ENCODE assay signal across 35 mouse cellular contexts in genomic region chr17:60465041-60465440, GRCm38 (mm10).
"Had no signal": no experiment of that assay in that cellular context is flagged by ENCODE, and none has a peak within 500 bp of the region (broad histone marks: within the 10 kb centered on the region; RNA-seq: fewer than 3 reads in every experiment).

No protein-coding gene starts in this region.

- H3K9me3 ChIP-seq: heart, embryonic 10.5 days; heart, embryonic 12.5 days; heart, embryonic 13.5 days; heart, embryonic 15.5 days; hindbrain, embryonic 10.5 days; hindbrain, embryonic 12.5 days; hindbrain, embryonic 13.5 days; hindbrain, embryonic 15.5 days; intestine, embryonic 15.5 days; kidney, embryonic 15.5 days had no signal

- H3K4me2 ChIP-seq: heart, embryonic 11.5 days; heart, embryonic 12.5 days; heart, embryonic 13.5 days; heart, embryonic 15.5 days; hindbrain, embryonic 12.5 days; hindbrain, embryonic 13.5 days; hindbrain, embryonic 14.5 days; hindbrain, embryonic 15.5 days; intestine, embryonic 15.5 days; kidney, embryonic 15.5 days had no signal

- DNase-seq: heart, postnatal 10 days; heart, postnatal 14 days; heart, postnatal 36 days; heart, postnatal 4 days; kidney, adult 11 months; kidney, adult 18-20 months; kidney, adult 2 months; kidney, adult 8-10 months; kidney, adult 9 months; kidney, postnatal 10 days; kidney, postnatal 14 days; kidney, postnatal 25 days; kidney, postnatal 36 days; kidney, postnatal 4 days; layer of hippocampus, adult 9-11 months; layer of hippocampus, postnatal 36 days had no signal

- H3K27ac ChIP-seq: heart, embryonic 10.5 days; heart, embryonic 13.5 days; heart, embryonic 15.5 days; hindbrain, embryonic 10.5 days; hindbrain, embryonic 12.5 days; hindbrain, embryonic 13.5 days; hindbrain, embryonic 14.5 days; hindbrain, embryonic 15.5 days; hindbrain, postnatal 0 days; intestine, embryonic 15.5 days; kidney, embryonic 15.5 days; kidney, postnatal 0 days; layer of hippocampus, adult 2 months; left cerebral cortex, adult 2 months had no signal

- H3K9ac ChIP-seq: heart, embryonic 12.5 days; heart, embryonic 13.5 days; heart, embryonic 15.5 days; hindbrain, embryonic 12.5 days; hindbrain, embryonic 13.5 days; hindbrain, embryonic 14.5 days; hindbrain, embryonic 15.5 days; intestine, embryonic 15.5 days; kidney, embryonic 15.5 days had no signal

- H3K27me3 ChIP-seq: heart, embryonic 12.5 days; heart, embryonic 13.5 days; heart, embryonic 15.5 days; hindbrain, embryonic 12.5 days; hindbrain, embryonic 13.5 days; hindbrain, embryonic 15.5 days; intestine, embryonic 15.5 days; kidney, embryonic 15.5 days had no signal

- H3K4me3 ChIP-seq: heart, embryonic 10.5 days; heart, embryonic 12.5 days; heart, embryonic 13.5 days; heart, embryonic 15.5 days; hindbrain, embryonic 10.5 days; hindbrain, embryonic 12.5 days; hindbrain, embryonic 13.5 days; hindbrain, embryonic 15.5 days; intestine, embryonic 15.5 days; kidney, embryonic 15.5 days; layer of hippocampus, adult 2 months; left cerebral cortex, adult 2 months had no signal

- H3K36me3 ChIP-seq: heart, embryonic 10.5 days; heart, embryonic 12.5 days; heart, embryonic 13.5 days; heart, embryonic 15.5 days; hindbrain, embryonic 10.5 days; hindbrain, embryonic 12.5 days; hindbrain, embryonic 13.5 days; hindbrain, embryonic 15.5 days; intestine, embryonic 15.5 days; kidney, embryonic 15.5 days had no signal

- H3K4me1 ChIP-seq: heart, embryonic 10.5 days; heart, embryonic 12.5 days; heart, embryonic 13.5 days; heart, embryonic 15.5 days; hindbrain, embryonic 10.5 days; hindbrain, embryonic 12.5 days; hindbrain, embryonic 13.5 days; hindbrain, embryonic 15.5 days; intestine, embryonic 15.5 days; kidney, embryonic 15.5 days had no signal

- ATAC-seq: hindbrain, embryonic 16.5 days; hindbrain, postnatal 0 days; inflammation-experienced regulatory T-cells, adult 6 months; intestine, embryonic 15.5 days; intestine, postnatal 0 days had no signal
